Mouse (Mus musculus): ENCODE measurements at regions not wholly inside any gene's neighbourhood (a gene's known extent, or its start where the extent isn't known, plus 50 kb on each side); places are given as distances from the start of the nearest gene placed in this dataset.

GRCm38 (mm10) chr8:59265685-59266084 lies 353.2 kb upstream of the Galntl6 start:
- no peak for DNase-seq (ENCODE audit: low read depth, low spot score)

- DNase-seq (ENCODE audit: low read depth, low spot score) = no peak
These were observed 320.4 kb upstream of the Galntl6 start for GRCm38 (mm10) chr8:59232799-59233198.

DNA sequence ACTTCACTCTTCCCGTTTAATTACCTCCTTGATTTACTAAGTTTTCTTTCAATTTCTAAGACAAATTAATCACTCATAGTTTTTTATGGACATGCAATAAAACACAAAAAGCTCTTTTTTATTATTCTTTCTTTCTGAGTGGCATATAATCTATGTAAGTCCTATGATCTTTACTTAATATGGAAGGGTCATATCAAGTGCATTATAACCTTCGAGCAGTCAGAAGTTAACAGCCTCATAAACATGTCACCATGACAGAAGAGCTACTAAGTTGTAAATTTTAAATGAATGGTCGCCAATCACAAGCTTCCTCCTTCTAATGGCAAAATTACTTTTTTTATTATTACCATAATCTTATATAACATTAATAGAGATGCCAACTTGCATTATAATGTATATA lies 312.2 kb upstream of the Galntl6 start:
- DNase-seq (ENCODE audit: low read depth, low spot score) = no peak

- DNase-seq (ENCODE audit: low read depth, low spot score) = no peak
These were observed 262.3 kb upstream of the Galntl6 start for GRCm38 (mm10) chr8:59174578-59175357.

DNA sequence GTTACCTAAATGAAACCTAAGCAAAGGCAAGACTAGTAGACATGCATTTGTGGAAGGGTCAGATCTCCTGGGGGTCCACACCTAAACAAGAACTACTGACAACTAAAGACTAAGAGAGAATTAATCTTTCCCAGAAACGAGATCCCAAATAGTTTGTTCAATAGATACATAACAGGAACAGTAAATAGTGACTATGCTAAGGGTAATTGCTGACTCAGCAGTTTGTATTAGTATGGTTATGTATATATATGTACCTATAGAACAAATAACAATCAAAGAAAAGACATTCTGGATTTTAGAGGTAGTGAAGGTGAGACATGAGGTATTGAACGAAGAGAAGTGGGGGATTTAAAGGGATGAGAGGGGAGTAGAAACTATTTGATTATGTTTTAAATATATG lies 218.3 kb upstream of the Galntl6 start:
- no peak for DNase-seq (ENCODE audit: low read depth, low spot score)

DNA sequence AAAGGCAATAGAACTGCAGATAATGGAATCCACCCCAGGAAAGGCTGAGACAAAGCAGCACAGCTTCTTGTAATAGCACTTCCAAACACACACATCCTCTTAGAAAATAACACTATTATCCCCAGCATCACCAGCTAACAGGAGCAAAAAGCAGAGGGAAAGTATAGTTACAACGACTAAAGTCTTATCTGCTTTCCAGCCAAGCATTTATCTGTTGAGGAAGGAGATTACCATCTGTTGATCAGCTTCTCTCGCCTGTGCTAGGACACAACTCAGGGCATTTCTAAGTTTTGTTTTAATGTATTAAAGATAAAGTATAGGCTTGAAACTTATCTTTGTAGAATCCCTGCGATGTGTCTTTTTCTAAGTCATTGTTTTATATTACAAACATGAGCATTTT lies 200.8 kb upstream of the Galntl6 start:
- DNase-seq (ENCODE audit: low read depth, low spot score) = no peak

DNA sequence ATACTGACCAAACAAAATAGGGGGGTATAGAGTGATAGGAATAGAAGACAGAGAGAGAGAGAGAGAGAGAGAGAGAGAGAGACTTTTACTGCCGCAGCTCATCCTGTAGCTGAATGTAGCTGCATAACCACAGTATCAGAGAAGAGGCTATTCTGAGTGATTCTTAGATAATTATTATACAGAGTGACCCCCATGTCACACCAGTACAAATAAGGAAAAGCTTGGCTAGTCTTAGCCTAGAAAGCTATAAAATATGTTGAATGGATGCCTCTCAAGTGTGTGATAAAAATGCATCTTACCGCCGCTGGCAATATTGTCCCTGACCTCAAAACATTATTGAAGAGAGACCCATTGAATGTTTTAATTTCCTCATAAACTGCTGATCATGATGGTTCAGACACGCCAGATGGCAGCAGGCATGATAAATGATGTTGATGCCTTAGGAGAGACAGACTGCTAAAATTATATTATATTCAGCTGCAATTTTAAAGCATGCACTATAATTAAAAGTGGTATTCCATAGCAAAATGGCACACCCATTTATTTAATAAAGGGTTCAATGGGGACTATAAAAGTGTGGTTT lies 178.9 kb upstream of the Galntl6 start:
- peak; percentile 1 for DNase-seq (ENCODE audit: low read depth, low spot score)
